Mouse (Mus musculus): Measurements from ENCODE around the gene C1qtnf1. TPM values are rescaled to one million over a fixed set of nuclear protein-coding genes. Genes with fewer than 3 reads are reported as not detected.

The C1qtnf1 gene
- polyA plus RNA-seq, 2 experiments, result 1.1 to 1.4 TPM

DNA sequence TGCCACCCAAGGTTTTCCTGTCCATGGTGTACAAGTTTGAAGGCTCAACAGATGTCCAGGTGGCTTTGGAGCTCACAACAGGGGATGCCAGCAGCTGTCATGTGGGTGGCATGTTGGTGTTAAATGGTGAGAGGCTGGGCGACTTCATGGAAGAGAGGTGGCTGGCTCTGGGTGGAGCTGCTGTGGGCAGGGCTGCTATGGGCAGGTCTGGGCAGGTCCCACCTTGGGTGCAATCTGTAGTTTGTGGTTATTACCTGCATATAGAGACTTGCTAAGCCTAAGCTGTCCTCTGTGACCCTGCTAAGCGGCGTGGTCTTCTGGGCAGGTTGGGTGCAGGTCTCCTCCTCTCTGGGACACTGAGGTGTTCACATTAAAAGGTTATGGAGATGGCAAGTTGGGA lies 57.8 kb downstream of the C1qtnf1 start:
- H3K9me3 ChIP-seq (ENCODE audit: control insufficient read depth, low read length), result no peaks in the 10 kb centered on the region
- TF ChIP-seq EP300 (IDR thresholded peaks at IDR 0.05; ENCODE audit: low read depth) (no peak), CTCF (IDR thresholded peaks at IDR 0.05; ENCODE audit: low read depth) (no peak)
- ATAC-seq (ENCODE audit: insufficient read depth), result no peak

DNA sequence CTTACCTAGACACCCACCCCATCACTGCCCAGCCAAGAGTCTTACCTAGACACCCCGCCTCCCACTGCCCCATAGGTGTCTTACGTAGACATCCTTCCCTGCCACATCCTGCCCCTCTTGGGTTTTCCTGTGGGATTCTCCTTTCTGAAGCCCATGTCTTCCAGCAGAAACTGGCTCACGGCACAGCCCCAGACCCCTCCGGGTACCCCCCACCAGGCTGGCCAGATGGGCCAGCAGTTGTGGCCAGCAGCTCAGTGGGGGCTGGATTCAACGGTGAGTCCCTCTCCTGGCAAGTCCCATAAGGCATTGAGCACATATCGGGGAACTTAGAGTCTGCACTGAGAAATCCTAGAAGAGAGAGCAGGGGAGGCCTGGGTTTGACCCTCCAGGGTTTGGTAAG lies 58.3 kb downstream of the C1qtnf1 start:
- H3K27ac ChIP-seq, result no peak overlapping the region
- H3K4me2 ChIP-seq (ENCODE audit: low read depth), result no peak overlapping the region
- DNase-seq (ENCODE audit: low read depth in 3 of 3, low spot score in 3 of 3) (no peak), ATAC-seq (ENCODE audit: insufficient read depth) (no peak)
- 88% methylated on average over 6 of the region's 6 CpGs for WGBS (ENCODE audit: insufficient replicate concordance)
- H3K27me3 ChIP-seq (ENCODE audit: control insufficient read depth, insufficient read depth, low read length), result no peaks in the 10 kb centered on the region
- TF ChIP-seq CTCF (IDR thresholded peaks at IDR 0.05; ENCODE audit: low read depth) (no peak), EP300 (IDR thresholded peaks at IDR 0.05; ENCODE audit: low read depth) (no peak)
- no peak overlapping the region for H3K4me3 ChIP-seq (ENCODE audit: insufficient read depth in 1 of 2, low read depth in 2 of 2, low read length in 2 of 2)
- no peaks in the 10 kb centered on the region for H3K4me1 ChIP-seq (replicated peaks; ENCODE audit: control insufficient read depth in 2 of 2, insufficient read depth in 2 of 2, low read length in 1 of 2)
- no peaks in the 10 kb centered on the region; the same call in 1 of the 2 replicates for H3K36me3 ChIP-seq (replicated peaks; ENCODE audit: control insufficient read depth, insufficient read depth, low read depth)
- no peak overlapping the region for H3K9ac ChIP-seq (replicated peaks)
- no peaks in the 10 kb centered on the region for H3K9me3 ChIP-seq (ENCODE audit: control insufficient read depth, low read length)

More for the DNA sequence above, 57.8 kb downstream of the C1qtnf1 start:
- no peak overlapping the region for H3K4me2 ChIP-seq (ENCODE audit: low read depth)
- H3K27me3 ChIP-seq (ENCODE audit: control insufficient read depth, insufficient read depth, low read length), result no peaks in the 10 kb centered on the region
- H3K27ac ChIP-seq, result no peak overlapping the region
- 86% methylated on average over 3 of the region's 3 CpGs for WGBS (ENCODE audit: insufficient replicate concordance)
- no peaks in the 10 kb centered on the region; the same call in 1 of the 2 replicates for H3K36me3 ChIP-seq (replicated peaks; ENCODE audit: control insufficient read depth, insufficient read depth, low read depth)
- no peak for DNase-seq (ENCODE audit: low read depth in 3 of 3, low spot score in 3 of 3)
- H3K4me1 ChIP-seq (replicated peaks; ENCODE audit: control insufficient read depth in 2 of 2, insufficient read depth in 2 of 2, low read length in 1 of 2), result no peaks in the 10 kb centered on the region
- H3K9ac ChIP-seq (replicated peaks), result no peak overlapping the region
- H3K4me3 ChIP-seq (ENCODE audit: insufficient read depth in 1 of 2, low read depth in 2 of 2, low read length in 2 of 2), result no peak overlapping the region

DNA sequence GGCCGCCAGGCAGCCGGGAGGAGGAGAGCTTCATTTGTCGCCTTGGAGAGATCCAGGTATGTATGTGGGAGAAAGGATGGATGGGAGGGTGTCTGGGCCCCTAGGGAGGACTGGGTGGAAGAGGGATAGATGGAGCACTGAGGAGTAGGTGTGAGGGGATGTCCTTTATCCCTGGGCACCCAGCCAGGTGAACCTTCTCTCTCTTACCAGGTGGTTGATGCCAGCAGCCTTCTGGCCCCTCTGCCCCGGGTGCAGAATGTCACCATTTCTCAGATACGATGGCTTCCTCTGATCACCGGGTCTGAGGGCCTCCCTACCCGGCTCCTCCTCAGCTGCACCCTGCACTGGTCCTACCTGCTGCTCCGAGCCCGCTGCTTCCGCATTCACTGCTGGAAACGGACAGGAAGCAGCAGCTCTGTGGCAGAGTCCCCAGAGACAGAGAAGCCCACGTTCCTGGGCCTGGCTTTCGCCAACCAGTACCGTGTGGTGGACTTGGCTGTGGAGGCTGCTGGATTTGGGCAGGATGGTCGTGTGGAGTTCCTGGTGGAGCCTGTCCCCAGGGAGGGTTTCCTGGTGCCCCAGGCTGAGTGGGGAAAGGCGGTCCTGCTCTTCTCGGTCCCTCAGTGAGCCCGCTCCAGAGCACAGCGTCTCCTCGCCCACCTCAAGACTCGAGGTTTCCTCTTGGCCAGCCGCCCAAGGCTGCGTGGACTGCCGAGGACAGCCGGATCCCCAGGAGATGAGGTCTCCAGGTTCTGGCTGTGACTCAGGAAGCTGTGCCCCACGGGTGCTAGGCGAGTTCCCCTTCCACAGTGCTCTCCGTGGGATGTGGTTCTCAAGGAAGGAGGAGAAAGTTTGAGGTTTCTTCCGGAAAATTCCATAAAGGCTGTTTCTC lies 59.1 kb downstream of the C1qtnf1 start:
- 76% methylated on average over 29 of the region's 29 CpGs for WGBS (ENCODE audit: insufficient replicate concordance)
- DNase-seq (ENCODE audit: low read depth in 3 of 3, low spot score in 3 of 3) (no peak), ATAC-seq (ENCODE audit: insufficient read depth) (no peak)
- no peaks in the 10 kb centered on the region for H3K27me3 ChIP-seq (ENCODE audit: control insufficient read depth, insufficient read depth, low read length)
- no peaks in the 10 kb centered on the region for H3K9me3 ChIP-seq (ENCODE audit: control insufficient read depth, low read length)
- no peaks in the 10 kb centered on the region; the same call in 1 of the 2 replicates for H3K36me3 ChIP-seq (replicated peaks; ENCODE audit: control insufficient read depth, insufficient read depth, low read depth)
- no peak overlapping the region for H3K4me2 ChIP-seq (ENCODE audit: low read depth)
- H3K4me3 ChIP-seq (ENCODE audit: insufficient read depth in 1 of 2, low read depth in 2 of 2, low read length in 2 of 2), result no peak overlapping the region
- H3K27ac ChIP-seq, result no peak overlapping the region
- H3K4me1 ChIP-seq (replicated peaks; ENCODE audit: control insufficient read depth in 2 of 2, insufficient read depth in 2 of 2, low read length in 1 of 2), result no peaks in the 10 kb centered on the region
- TF ChIP-seq CTCF (IDR thresholded peaks at IDR 0.05; ENCODE audit: low read depth) (no peak), EP300 (IDR thresholded peaks at IDR 0.05; ENCODE audit: low read depth) (no peak)
- no peak overlapping the region for H3K9ac ChIP-seq (replicated peaks)

DNA sequence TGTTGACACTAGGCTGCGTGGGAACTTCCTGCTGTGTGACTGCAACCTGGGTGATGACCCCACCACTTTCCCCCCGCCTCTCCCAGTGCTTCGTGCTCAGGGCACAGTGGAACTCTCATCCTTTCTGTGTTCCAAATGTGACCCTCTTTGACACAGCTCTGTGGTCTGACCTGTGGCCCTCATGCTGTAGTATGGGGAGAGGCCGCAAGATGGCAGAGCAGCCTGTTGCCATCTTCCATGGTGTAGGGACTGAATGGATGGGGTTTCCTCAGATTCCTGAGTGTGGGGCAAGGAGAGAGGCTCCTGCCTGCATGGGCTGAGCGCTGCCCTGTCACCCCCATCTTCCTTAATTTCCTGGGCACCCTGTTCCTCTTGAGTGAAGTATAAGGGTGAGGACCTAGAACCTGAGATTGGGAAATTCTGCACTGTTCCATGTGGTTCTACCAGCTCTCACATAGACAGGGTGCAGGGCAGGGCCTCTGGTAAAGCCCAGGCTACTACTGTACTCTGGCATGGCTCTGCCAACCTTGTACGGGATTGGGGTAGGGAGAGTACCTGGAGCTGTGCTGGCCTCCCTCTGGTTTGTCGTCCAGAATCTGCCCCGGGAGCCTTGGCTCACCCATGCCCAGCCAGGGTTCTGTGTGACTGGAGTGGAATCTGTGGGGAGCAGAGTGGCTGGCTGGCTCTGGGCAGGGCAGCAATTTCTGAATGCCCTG lies 60.3 kb downstream of the C1qtnf1 start:
- TF ChIP-seq EP300 (IDR thresholded peaks at IDR 0.05; ENCODE audit: low read depth), result no peak
- 0 out of 2 replicates have a peak, but pooled peaks have one; percentile 22 for TF ChIP-seq CTCF (IDR thresholded peaks at IDR 0.05; ENCODE audit: low read depth)
- H3K27ac ChIP-seq, result no peak overlapping the region
- H3K9me3 ChIP-seq (ENCODE audit: control insufficient read depth, low read length), result no peaks in the 10 kb centered on the region
- DNase-seq (ENCODE audit: low read depth in 3 of 3, low spot score in 3 of 3) (no peak), ATAC-seq (ENCODE audit: insufficient read depth) (no peak)
- no peak overlapping the region for H3K4me2 ChIP-seq (ENCODE audit: low read depth)
- no peak overlapping the region for H3K4me3 ChIP-seq (ENCODE audit: insufficient read depth in 1 of 2, low read depth in 2 of 2, low read length in 2 of 2)
- H3K27me3 ChIP-seq (ENCODE audit: control insufficient read depth, insufficient read depth, low read length), result no peaks in the 10 kb centered on the region
- no peak overlapping the region for H3K9ac ChIP-seq (replicated peaks)
- H3K4me1 ChIP-seq (replicated peaks; ENCODE audit: control insufficient read depth in 2 of 2, insufficient read depth in 2 of 2, low read length in 1 of 2), result no peaks in the 10 kb centered on the region
- no peaks in the 10 kb centered on the region for H3K36me3 ChIP-seq (replicated peaks; ENCODE audit: control insufficient read depth, insufficient read depth, low read depth)
- WGBS (ENCODE audit: insufficient replicate concordance), result 69% methylated on average over 8 of the region's 8 CpGs

DNA sequence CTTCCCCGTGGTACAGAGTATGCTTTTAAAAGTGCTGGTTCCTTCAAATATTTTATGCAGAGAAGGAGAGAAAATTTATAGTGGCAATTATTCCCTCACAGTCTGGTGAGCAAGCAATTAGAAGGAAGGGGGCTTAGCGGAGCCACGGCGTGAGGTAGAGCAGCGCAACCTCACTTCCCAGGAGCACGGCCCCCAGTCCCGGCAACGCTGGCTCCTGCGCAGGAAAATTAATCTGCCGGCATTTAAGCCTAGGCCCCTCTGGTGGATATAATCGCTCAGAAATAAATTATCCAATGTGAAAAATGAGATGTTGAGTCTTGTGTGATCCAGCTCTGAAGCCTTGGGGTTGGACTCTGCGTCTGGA lies 60.9 kb downstream of the C1qtnf1 start:
- no peak overlapping the region for H3K4me3 ChIP-seq (ENCODE audit: insufficient read depth in 1 of 2, low read depth in 2 of 2, low read length in 2 of 2)
- no peaks in the 10 kb centered on the region for H3K4me1 ChIP-seq (replicated peaks; ENCODE audit: control insufficient read depth in 2 of 2, insufficient read depth in 2 of 2, low read length in 1 of 2)
- DNase-seq (ENCODE audit: low read depth in 3 of 3, low spot score in 3 of 3), result no peak
- 80% methylated on average over 12 of the region's 12 CpGs for WGBS (ENCODE audit: insufficient replicate concordance)
- H3K27ac ChIP-seq, result no peak overlapping the region
- no peaks in the 10 kb centered on the region for H3K36me3 ChIP-seq (replicated peaks; ENCODE audit: control insufficient read depth, insufficient read depth, low read depth)
- ATAC-seq (ENCODE audit: insufficient read depth), result no peak
- no peaks in the 10 kb centered on the region for H3K9me3 ChIP-seq (ENCODE audit: control insufficient read depth, low read length)
- H3K4me2 ChIP-seq (ENCODE audit: low read depth), result no peak overlapping the region
- TF ChIP-seq EP300 (IDR thresholded peaks at IDR 0.05; ENCODE audit: low read depth) (no peak), CTCF (IDR thresholded peaks at IDR 0.05; ENCODE audit: low read depth) (no peak)
- no peaks in the 10 kb centered on the region for H3K27me3 ChIP-seq (ENCODE audit: control insufficient read depth, insufficient read depth, low read length)
- H3K9ac ChIP-seq (replicated peaks), result no peak overlapping the region

Data from liver, embryonic 14.5 days (tissue).